Mouse (Mus musculus) lung, postnatal 0 days (tissue): Measurements from ENCODE around the gene Tap1.

Experiments used
- CTCF ChIP-seq: IDR thresholded peaks from 2 replicates; pipeline ENCODE4 v1.5.1; 2016; ENCODE audit warnings: antibody characterized with exemption, mild to moderate bottlenecking
- EP300 ChIP-seq: IDR thresholded peaks from 2 replicates; pipeline ENCODE4 v1.6.1; 2016; ENCODE audit warnings: antibody characterized with exemption, mild to moderate bottlenecking, control low read depth

DNA sequence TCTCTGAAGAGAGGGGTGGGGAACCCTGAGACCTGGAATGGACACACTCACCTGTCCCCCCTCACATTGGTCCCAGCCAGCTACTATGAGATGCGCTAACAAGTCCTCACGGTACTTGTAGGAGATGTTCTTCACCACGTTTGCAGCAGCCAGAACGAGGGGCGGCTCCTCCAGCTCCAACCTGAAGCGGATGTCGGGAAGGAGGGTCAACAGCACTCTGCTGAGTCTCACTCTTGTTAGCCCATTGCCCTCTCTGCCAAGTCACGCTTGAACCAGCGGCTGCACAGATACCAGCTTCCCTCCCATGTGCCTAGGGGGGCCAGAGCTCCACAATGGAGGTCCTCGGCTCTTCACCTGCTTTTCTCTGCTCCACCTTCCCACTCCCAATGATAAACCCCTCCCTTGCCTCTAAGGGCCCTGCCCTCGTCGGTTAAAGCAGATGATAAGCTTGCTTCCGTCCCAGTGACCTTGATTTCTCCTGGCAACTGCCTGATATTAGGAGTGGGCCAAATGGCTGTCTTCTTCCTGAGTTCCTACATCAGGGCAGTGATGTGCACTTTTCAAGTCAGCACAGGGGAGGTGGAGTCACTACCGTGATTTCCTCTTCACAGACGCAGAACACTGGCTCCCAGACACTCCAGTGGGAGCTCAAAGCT is 3.7 kb upstream of the Tap1 start:
- TF ChIP-seq CTCF (no peak), EP300 (no peak)
